Mouse (Mus musculus): ENCODE data around the gene Pdzd2. TPM values are rescaled to one million over a fixed set of nuclear protein-coding genes. Genes with fewer than 3 reads are reported as not detected.
A peak's percentile ranks its signal among the peaks of the same experiment; 100 is the strongest.

Pdzd2 gene
- total RNA-seq, 1 experiment from 2014 or later, result 0.15 TPM

GRCm38 (mm10) chr15:12452141-12452995, 287.4 kb downstream of the Pdzd2 start:
- ATAC-seq (replicated peaks in 1 of 2; ENCODE audit: insufficient read depth in 1 of 2, low FRiP score in 2 of 2, low TSS enrichment in 1 of 2, low read depth in 1 of 2, poor library complexity in 2 of 2, severe bottlenecking in 2 of 2), result no peak

- no peak for ATAC-seq (replicated peaks in 1 of 2; ENCODE audit: insufficient read depth in 1 of 2, low FRiP score in 2 of 2, low TSS enrichment in 1 of 2, low read depth in 1 of 2, poor library complexity in 2 of 2, severe bottlenecking in 2 of 2)
These were observed 288.3 kb downstream of the Pdzd2 start for GRCm38 (mm10) chr15:12451448-12451847.

- ATAC-seq (replicated peaks in 1 of 2; ENCODE audit: insufficient read depth in 1 of 2, low FRiP score in 2 of 2, low TSS enrichment in 1 of 2, low read depth in 1 of 2, poor library complexity in 2 of 2, severe bottlenecking in 2 of 2), result no peak
These were observed 288.9 kb downstream of the Pdzd2 start for GRCm38 (mm10) chr15:12450790-12451189.

GRCm38 (mm10) chr15:12449321-12449720, 290.4 kb downstream of the Pdzd2 start:
- ATAC-seq (replicated peaks in 1 of 2; ENCODE audit: insufficient read depth in 1 of 2, low FRiP score in 2 of 2, low TSS enrichment in 1 of 2, low read depth in 1 of 2, poor library complexity in 2 of 2, severe bottlenecking in 2 of 2), result no peak

GRCm38 (mm10) chr15:12447021-12447434, 292.7 kb downstream of the Pdzd2 start:
- peak in 1 of 2 experiments; percentile 7; a peak in 1 of 4 replicates for ATAC-seq (replicated peaks in 1 of 2; ENCODE audit: insufficient read depth in 1 of 2, low FRiP score in 2 of 2, low TSS enrichment in 1 of 2, low read depth in 1 of 2, poor library complexity in 2 of 2, severe bottlenecking in 2 of 2)

GRCm38 (mm10) chr15:12444551-12444950, 295.2 kb downstream of the Pdzd2 start:
- no peak for ATAC-seq (replicated peaks in 1 of 2; ENCODE audit: insufficient read depth in 1 of 2, low FRiP score in 2 of 2, low TSS enrichment in 1 of 2, low read depth in 1 of 2, poor library complexity in 2 of 2, severe bottlenecking in 2 of 2)

GRCm38 (mm10) chr15:12439351-12439751, 300.4 kb downstream of the Pdzd2 start:
- ATAC-seq (replicated peaks in 1 of 2; ENCODE audit: insufficient read depth in 1 of 2, low FRiP score in 2 of 2, low TSS enrichment in 1 of 2, low read depth in 1 of 2, poor library complexity in 2 of 2, severe bottlenecking in 2 of 2), result peak; percentile 31 to 36; a peak in 3 of 4 replicates

GRCm38 (mm10) chr15:12438691-12439090, 301.0 kb downstream of the Pdzd2 start:
- peak in 1 of 2 experiments; percentile 42; a peak in 1 of 4 replicates for ATAC-seq (replicated peaks in 1 of 2; ENCODE audit: insufficient read depth in 1 of 2, low FRiP score in 2 of 2, low TSS enrichment in 1 of 2, low read depth in 1 of 2, poor library complexity in 2 of 2, severe bottlenecking in 2 of 2)

- no peak for ATAC-seq (replicated peaks in 1 of 2; ENCODE audit: insufficient read depth in 1 of 2, low FRiP score in 2 of 2, low TSS enrichment in 1 of 2, low read depth in 1 of 2, poor library complexity in 2 of 2, severe bottlenecking in 2 of 2)
These were observed 301.6 kb downstream of the Pdzd2 start for GRCm38 (mm10) chr15:12438081-12438480.

- ATAC-seq (replicated peaks in 1 of 2; ENCODE audit: insufficient read depth in 1 of 2, low FRiP score in 2 of 2, low TSS enrichment in 1 of 2, low read depth in 1 of 2, poor library complexity in 2 of 2, severe bottlenecking in 2 of 2), result peak; percentile 78 to 90
These were observed 303.8 kb downstream of the Pdzd2 start for GRCm38 (mm10) chr15:12435910-12436309.

- no peak for ATAC-seq (replicated peaks in 1 of 2; ENCODE audit: insufficient read depth in 1 of 2, low FRiP score in 2 of 2, low TSS enrichment in 1 of 2, low read depth in 1 of 2, poor library complexity in 2 of 2, severe bottlenecking in 2 of 2)
These were observed 305.7 kb downstream of the Pdzd2 start for GRCm38 (mm10) chr15:12433893-12434599.

- no peak for ATAC-seq (replicated peaks in 1 of 2; ENCODE audit: insufficient read depth in 1 of 2, low FRiP score in 2 of 2, low TSS enrichment in 1 of 2, low read depth in 1 of 2, poor library complexity in 2 of 2, severe bottlenecking in 2 of 2)
These were observed 306.8 kb downstream of the Pdzd2 start for GRCm38 (mm10) chr15:12432879-12433278.

- no peak for ATAC-seq (replicated peaks in 1 of 2; ENCODE audit: insufficient read depth in 1 of 2, low FRiP score in 2 of 2, low TSS enrichment in 1 of 2, low read depth in 1 of 2, poor library complexity in 2 of 2, severe bottlenecking in 2 of 2)
These were observed 307.4 kb downstream of the Pdzd2 start for GRCm38 (mm10) chr15:12432320-12432719.

GRCm38 (mm10) chr15:12431684-12432083, 308.0 kb downstream of the Pdzd2 start:
- ATAC-seq (replicated peaks in 1 of 2; ENCODE audit: insufficient read depth in 1 of 2, low FRiP score in 2 of 2, low TSS enrichment in 1 of 2, low read depth in 1 of 2, poor library complexity in 2 of 2, severe bottlenecking in 2 of 2), result no peak

- ATAC-seq (replicated peaks in 1 of 2; ENCODE audit: insufficient read depth in 1 of 2, low FRiP score in 2 of 2, low TSS enrichment in 1 of 2, low read depth in 1 of 2, poor library complexity in 2 of 2, severe bottlenecking in 2 of 2), result no peak
These were observed 308.5 kb downstream of the Pdzd2 start for GRCm38 (mm10) chr15:12431188-12431587.

GRCm38 (mm10) chr15:12430670-12431069, 309.1 kb downstream of the Pdzd2 start:
- ATAC-seq (replicated peaks in 1 of 2; ENCODE audit: insufficient read depth in 1 of 2, low FRiP score in 2 of 2, low TSS enrichment in 1 of 2, low read depth in 1 of 2, poor library complexity in 2 of 2, severe bottlenecking in 2 of 2), result no peak

- peak; percentile 44 to 62; a peak in 2 of 4 replicates for ATAC-seq (replicated peaks in 1 of 2; ENCODE audit: insufficient read depth in 1 of 2, low FRiP score in 2 of 2, low TSS enrichment in 1 of 2, low read depth in 1 of 2, poor library complexity in 2 of 2, severe bottlenecking in 2 of 2)
These were observed 309.9 kb downstream of the Pdzd2 start for GRCm38 (mm10) chr15:12429572-12430431.

Measured in hematopoietic stem cell, adult 5-6 weeks (primary cell).